Mouse (Mus musculus) kidney, adult 2 months (tissue): ENCODE results near the gene Gm7544.

ENCODE experiments used
- CTCF ChIP-seq: fragments of 200-500 bp; conservative IDR thresholded peaks from 2 replicates; pipeline ENCODE4 v1.5.1; 2011; ENCODE audit warnings: low read depth, mild to moderate bottlenecking, control low read depth, low read length, moderate library complexity, mixed read lengths; ENCODE audit not compliant: insufficient read depth, insufficient read length
- POLR2A ChIP-seq: fragments of 200-500 bp; IDR thresholded peaks from one replicate; pipeline ENCODE4 v1.6.1; 2011; ENCODE audit warnings: low read depth, low read length, control low read depth

GRCm38 (mm10) chr1:82986738-82987137 is 30.9 kb upstream of the Gm7544 start:
- no peak for TF ChIP-seq POLR2A
- TF ChIP-seq CTCF: no peak
